Mouse (Mus musculus) stomach, postnatal 0 days (tissue): ENCODE measurements around the gene Scgb1c1. TPM values are rescaled to one million over a fixed set of nuclear protein-coding genes. Genes with fewer than 3 reads are reported as not detected.

Source experiments
- ATAC-seq: fragments of 200-750 bp; cut with Nextera tagmentation; 2 replicates; pipeline ENCODE4 v1.8.0; 2017; ENCODE audit not compliant: low FRiP score, low TSS enrichment
- DNase-seq: peaks from one replicate; pipeline ENCODE4 v3.0.0-alpha.2; 2016; ENCODE audit warnings: low spot score
- H3K27ac ChIP-seq: fragments of 300-500 bp; sonication (generic); replicated peaks from 2 replicates; pipeline ENCODE4 v1.5.1; 2014; ENCODE audit warnings: mild to moderate bottlenecking, control low read depth
- H3K27me3 ChIP-seq: fragments of 300-500 bp; sonication (generic); 2 replicates; pipeline ENCODE4 v1.6.1; 2014; ENCODE audit warnings: low read length; ENCODE audit not compliant: control insufficient read depth, insufficient read depth
- H3K36me3 ChIP-seq: fragments of 300-500 bp; sonication (generic); 2 replicates; pipeline ENCODE4 v1.6.1; 2014; ENCODE audit warnings: low read length, mixed read lengths; ENCODE audit not compliant: control insufficient read depth, insufficient read depth
- H3K4me1 ChIP-seq: fragments of 300-500 bp; sonication (generic); replicated peaks from 2 replicates; pipeline ENCODE4 v1.6.1; 2014; ENCODE audit warnings: antibody characterized with exemption; ENCODE audit not compliant: control insufficient read depth, insufficient read depth
- H3K4me2 ChIP-seq: fragments of 300-500 bp; sonication (generic); replicated peaks from 2 replicates; pipeline ENCODE4 v1.6.1; 2014; ENCODE audit warnings: low read depth, mild to moderate bottlenecking, control low read depth, moderate library complexity
- H3K4me3 ChIP-seq: fragments of 300-500 bp; sonication (generic); 2 replicates; pipeline ENCODE4 v1.5.1; 2014; ENCODE audit warnings: low read depth, low read length, control low read depth
- H3K9ac ChIP-seq: fragments of 300-500 bp; sonication (generic); 2 replicates; pipeline ENCODE4 v1.6.1; 2014; ENCODE audit warnings: mild to moderate bottlenecking, low read length, control low read depth, mixed read lengths
- H3K9me3 ChIP-seq: fragments of 300-500 bp; sonication (generic); 2 replicates; pipeline ENCODE4 v1.6.1; 2016; ENCODE audit warnings: low read length; ENCODE audit not compliant: control insufficient read depth
- CTCF ChIP-seq: IDR thresholded peaks from 2 replicates; pipeline ENCODE4 v1.5.1; 2016; ENCODE audit warnings: antibody characterized with exemption, low read depth, mild to moderate bottlenecking, moderate library complexity
- EP300 ChIP-seq: optimal IDR thresholded peaks from 2 replicates; pipeline ENCODE3; 2016; ENCODE audit warnings: antibody characterized with exemption
- WGBS: fragments of 180-500 bp; shearing (Covaris S2); extraction: QIAGEN DNeasy Blood & Tissue Kit; methylation state at CpG from one replicate; pipeline ENCODE4 v1.1.7; 2014; 5-methylcytosine and 5-hydroxymethylcytosine counted together
- polyA plus RNA-seq: library from polyadenylated mRNA; unstranded; fragments of >200 nt; fragmentation: Nextera tagmentation; extraction: Ambion mirVana; gene quantifications from 2 replicates; pipeline ENCODE4 v1.2.1, GENCODE M21; 2015

Scgb1c1 gene
- polyA plus RNA-seq, 1 experiment from 2014 or later: not detected

DNA sequence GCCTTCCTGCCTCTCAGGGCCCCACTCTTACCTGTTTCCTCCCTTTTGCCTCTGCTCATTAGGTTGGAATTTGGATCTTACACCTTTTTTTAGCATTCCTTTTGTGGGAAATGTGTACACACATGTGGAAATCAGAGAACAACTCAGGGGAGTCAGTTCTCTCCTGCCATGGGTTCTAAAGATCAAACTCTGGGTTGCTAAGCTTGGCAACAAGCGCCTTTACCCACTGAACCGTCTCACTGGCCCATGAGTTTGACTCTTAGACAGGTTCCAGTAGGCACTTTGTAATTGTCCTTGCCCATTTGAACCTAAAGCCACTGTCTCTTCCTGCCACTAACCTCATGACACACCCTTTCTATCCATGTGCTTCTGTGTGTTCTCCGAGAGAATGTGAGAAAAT is 49.3 kb downstream of the Scgb1c1 start:
- peaks cover 29% of the 10 kb centered on the region for H3K36me3 ChIP-seq
- DNase-seq (no peak), ATAC-seq (no peak)
- H3K27me3 ChIP-seq: no peaks in the 10 kb centered on the region
- H3K4me2 ChIP-seq: no peak overlapping the region
- no peak overlapping the region for H3K9ac ChIP-seq
- no peaks in the 10 kb centered on the region for H3K9me3 ChIP-seq
- no peak overlapping the region for H3K4me3 ChIP-seq
- no peaks in the 10 kb centered on the region for H3K4me1 ChIP-seq
- H3K27ac ChIP-seq: no peak overlapping the region
- WGBS: 89% methylated on average over 3 of the region's 3 CpGs
- no peak for TF ChIP-seq EP300
- TF ChIP-seq CTCF: no peak

Other genes starting within 250 kb of the Scgb1c1 start
- 0.02 TPM in 1 of 2 replicates, not detected in the other for gene Olfr46, start 244.3 kb upstream of the Scgb1c1 start, polyA plus RNA-seq
- not detected in 2 replicates for gene Olfr61, start 216.6 kb upstream of the Scgb1c1 start, polyA plus RNA-seq
- gene Olfr53, start 199.1 kb upstream of the Scgb1c1 start, polyA plus RNA-seq: not detected in 2 replicates
- gene Olfr539, start 185.6 kb upstream of the Scgb1c1 start, polyA plus RNA-seq: 0.01 TPM in 1 of 2 replicates, not detected in the other
- not detected in 2 replicates for gene Olfr45, start 163.6 kb upstream of the Scgb1c1 start, polyA plus RNA-seq
- not detected in 2 replicates for gene Olfr541, start 148.3 kb upstream of the Scgb1c1 start, polyA plus RNA-seq
- gene Cyp2e1, start 81.8 kb upstream of the Scgb1c1 start, polyA plus RNA-seq: 0.52 and 0.85 TPM in 2 replicates
- 0.11 and 0.16 TPM in 2 replicates for gene Syce1, start 57.7 kb upstream of the Scgb1c1 start, polyA plus RNA-seq
- 0.59 and 0.65 TPM in 2 replicates for gene Zfp941, start 23.4 kb upstream of the Scgb1c1 start, polyA plus RNA-seq
- 21.9 and 22.7 TPM in 2 replicates for gene Urah, start 10.5 kb upstream of the Scgb1c1 start, polyA plus RNA-seq
- gene Odf3, start 2.3 kb downstream of the Scgb1c1 start, polyA plus RNA-seq: not detected in 2 replicates
- not detected in 2 replicates for gene Gm45785, start 10.8 kb downstream of the Scgb1c1 start, polyA plus RNA-seq
- gene Ric8a, start 11.4 kb downstream of the Scgb1c1 start, polyA plus RNA-seq: 49.0 and 49.1 TPM in 2 replicates
- gene Bet1l, start 12.0 kb downstream of the Scgb1c1 start, polyA plus RNA-seq: 44.5 and 49.0 TPM in 2 replicates
- gene Psmd13, start 36.4 kb downstream of the Scgb1c1 start, polyA plus RNA-seq: 160 and 166 TPM in 2 replicates
- 17.9 and 19.0 TPM in 2 replicates for gene Sirt3, start 36.8 kb downstream of the Scgb1c1 start, polyA plus RNA-seq
- gene Cox8b, start 54.9 kb downstream of the Scgb1c1 start, polyA plus RNA-seq: 1.3 and 2.6 TPM in 2 replicates
- 1.6 and 1.7 TPM in 2 replicates for gene Nlrp6, start 75.4 kb downstream of the Scgb1c1 start, polyA plus RNA-seq
- gene Pgghg, start 95.8 kb downstream of the Scgb1c1 start, polyA plus RNA-seq: 10.1 and 12.3 TPM in 2 replicates
- gene Ifitm5, start 104.7 kb downstream of the Scgb1c1 start, polyA plus RNA-seq: 0.58 and 0.82 TPM in 2 replicates
- 0.32 and 0.71 TPM in 2 replicates for gene Gm45717, start 110.4 kb downstream of the Scgb1c1 start, polyA plus RNA-seq
- gene Ifitm2, start 110.4 kb downstream of the Scgb1c1 start, polyA plus RNA-seq: 932 and 1,048 TPM in 2 replicates
- 162 and 173 TPM in 2 replicates for gene Ifitm1, start 121.7 kb downstream of the Scgb1c1 start, polyA plus RNA-seq
- 350 and 450 TPM in 2 replicates for gene Ifitm3, start 165.2 kb downstream of the Scgb1c1 start, polyA plus RNA-seq
- 0.40 and 0.63 TPM in 2 replicates for gene Ifitm6, start 172.4 kb downstream of the Scgb1c1 start, polyA plus RNA-seq
- not detected in 2 replicates for gene Gm17387, start 183.6 kb downstream of the Scgb1c1 start, polyA plus RNA-seq
- 1.2 and 1.5 TPM in 2 replicates for gene B4galnt4, start 215.6 kb downstream of the Scgb1c1 start, polyA plus RNA-seq
- gene Pkp3, start 232.7 kb downstream of the Scgb1c1 start, polyA plus RNA-seq: 97.9 and 105 TPM in 2 replicates